Mouse (Mus musculus): ENCODE data around the gene Pafah1b2.

GRCm38 (mm10) chr9:45943628-45944505 lies 68.6 kb downstream of the Pafah1b2 start:
- no peak for TF ChIP-seq GATA1 (IDR thresholded peaks at IDR 0.05; ENCODE audit: low read length)
- no peak for TF ChIP-seq TAL1 (IDR thresholded peaks at IDR 0.05; ENCODE audit: low read length)

Data from erythroblast, embryonic 14.5 days (primary cell).